Mouse (Mus musculus) c-Kit-negative CD71-positive TER-119-positive erythroid progenitor cells, embryonic 14.5 days (primary cell): ENCODE data around the gene Mgmt.

ENCODE experiments used
- DNase-seq: peaks from one replicate; pipeline ENCODE4 v3.0.0-alpha.2; 2013; ENCODE audit warnings: low read depth, low spot score

Mgmt gene

GRCm38 (mm10) chr7:136894106-136894986 is at the start of gene Mgmt:
Gene Mgmt, plus strand, starts transcription at chr7:136894614.
- peak; percentile 53 for DNase-seq

- no peak for DNase-seq
Observed at GRCm38 (mm10) chr7:136844835-136845234, 49.6 kb upstream of the Mgmt start.

- no peak for DNase-seq
Observed at GRCm38 (mm10) chr7:136845321-136845720, 49.1 kb upstream of the Mgmt start.

- no peak for DNase-seq
Observed at GRCm38 (mm10) chr7:136846086-136846620, 48.3 kb upstream of the Mgmt start.

- DNase-seq, result no peak
Observed at GRCm38 (mm10) chr7:136847601-136848000, 46.8 kb upstream of the Mgmt start.

DNA sequence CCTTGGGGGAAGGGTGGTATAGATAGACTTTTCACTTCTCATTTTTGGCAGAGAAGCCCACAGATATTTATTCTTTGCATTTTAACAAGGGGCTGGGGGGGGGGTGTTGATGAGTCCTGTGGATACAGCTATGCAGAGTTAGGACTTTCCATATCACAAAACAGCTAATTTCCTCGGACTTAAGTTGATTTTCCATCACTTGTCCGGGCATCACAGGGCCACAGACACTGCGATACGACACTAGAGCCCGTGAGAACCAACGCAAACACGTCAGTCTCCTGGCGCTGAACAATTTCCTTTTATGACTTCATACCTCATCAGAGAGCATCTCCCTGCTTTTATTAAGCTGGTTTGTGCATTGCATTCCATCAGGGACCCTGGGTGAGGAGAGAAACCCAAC is 45.7 kb upstream of the Mgmt start:
- DNase-seq, result no peak

DNA sequence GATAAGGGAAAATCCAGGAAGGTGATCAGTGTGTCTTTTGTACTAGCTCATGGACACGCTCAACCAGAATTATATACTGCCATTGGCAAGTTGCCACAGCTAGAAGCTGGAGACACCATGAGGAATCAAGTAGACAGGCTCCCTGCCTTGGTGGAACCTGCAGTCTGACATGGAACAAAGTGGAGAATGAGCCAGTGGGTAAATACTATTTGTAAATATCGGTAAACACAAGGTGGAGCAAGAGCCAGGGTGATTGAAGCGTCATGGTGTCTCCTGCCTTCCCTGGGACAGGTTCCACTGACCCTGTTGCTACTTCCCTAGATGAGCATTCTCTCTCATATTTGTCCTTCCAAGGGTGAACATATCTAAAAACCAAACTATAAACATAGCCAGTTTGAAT is 44.6 kb upstream of the Mgmt start:
- no peak for DNase-seq

- no peak for DNase-seq
Observed at GRCm38 (mm10) chr7:136850339-136850738, 44.1 kb upstream of the Mgmt start.

DNA sequence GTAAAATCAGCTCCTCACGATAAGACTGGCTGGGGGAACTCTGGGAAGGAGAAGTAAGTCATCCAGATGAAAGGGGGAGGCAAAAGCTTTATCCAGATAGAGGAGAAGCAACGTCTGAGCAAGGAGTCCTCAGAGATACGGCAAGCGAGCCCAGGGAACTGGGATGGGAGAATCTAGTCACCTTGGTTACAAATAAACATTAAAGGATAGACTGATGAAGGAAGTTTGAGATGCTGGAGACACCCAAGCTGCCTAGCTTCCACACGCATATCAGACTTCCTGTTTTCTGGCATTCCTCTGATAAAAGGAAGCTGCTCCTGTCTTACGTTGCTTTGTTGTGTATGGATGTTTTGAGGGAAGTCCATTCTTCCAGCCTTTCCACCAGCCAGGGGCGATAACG is 42.5 kb upstream of the Mgmt start:
- no peak for DNase-seq

- no peak for DNase-seq
Observed at GRCm38 (mm10) chr7:136852721-136853120, 41.7 kb upstream of the Mgmt start.

- DNase-seq, result no peak
Observed at GRCm38 (mm10) chr7:136864677-136865463, 29.5 kb upstream of the Mgmt start.

DNA sequence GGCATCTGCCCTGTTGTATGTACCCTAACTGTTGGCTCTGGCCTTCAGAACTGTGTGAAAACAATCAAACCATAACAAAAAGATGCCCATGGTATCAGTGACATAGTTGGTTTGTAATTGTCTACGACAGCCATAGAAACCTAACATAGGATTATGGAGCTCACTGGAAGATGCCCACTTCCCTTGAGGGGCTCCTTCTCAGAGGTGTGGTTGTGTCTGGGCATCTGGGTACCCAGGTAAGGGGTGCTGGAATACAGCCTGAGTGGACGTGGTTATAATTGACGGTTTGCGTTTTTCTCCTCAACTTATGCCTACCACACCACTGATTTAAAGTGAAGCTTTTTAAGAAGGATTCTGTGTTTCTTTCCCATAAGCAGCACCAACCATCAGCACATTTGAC is 28.5 kb upstream of the Mgmt start:
- DNase-seq, result no peak

DNA sequence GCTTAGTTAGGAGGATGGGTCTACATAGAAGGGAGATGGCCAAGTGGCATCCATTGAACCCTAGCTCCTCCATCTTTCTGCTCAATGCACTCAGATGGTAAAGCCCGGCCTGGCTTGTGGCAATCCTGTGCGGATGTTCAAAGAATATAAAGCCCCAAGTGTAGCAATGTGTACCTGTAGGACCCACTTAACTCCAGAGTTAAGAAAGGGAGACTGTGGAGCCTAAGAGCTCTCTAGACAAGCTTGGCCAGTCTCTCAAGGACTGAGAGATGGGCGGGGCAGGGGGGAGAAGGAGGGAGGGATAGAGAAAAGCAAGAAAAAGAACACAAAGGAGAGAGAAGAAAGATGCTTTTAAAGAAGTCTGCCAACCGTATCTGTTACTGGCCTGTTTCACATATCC is 27.9 kb upstream of the Mgmt start:
- DNase-seq, result no peak

DNA sequence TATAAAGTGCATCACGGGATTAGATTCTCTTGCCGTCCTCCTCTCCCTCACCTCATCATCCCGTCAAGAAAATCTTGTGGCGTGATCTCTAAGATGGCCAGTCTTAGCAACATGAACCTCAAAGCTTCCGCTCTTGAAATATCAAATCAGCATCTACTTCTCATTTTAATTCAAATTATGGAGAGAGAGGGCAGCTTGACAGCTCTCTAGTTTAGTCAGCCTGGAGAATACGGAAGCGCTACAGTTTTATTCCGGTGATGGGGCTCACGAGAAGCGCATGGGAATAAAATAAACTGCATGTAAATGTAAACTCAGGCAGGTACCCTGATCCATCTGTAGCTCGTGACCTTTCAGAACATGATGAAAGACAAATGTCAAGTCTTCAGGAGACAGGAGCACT is 22.9 kb upstream of the Mgmt start:
- no peak for DNase-seq

- DNase-seq, result no peak
Observed at GRCm38 (mm10) chr7:136872059-136872458, 22.4 kb upstream of the Mgmt start.

- no peak for DNase-seq
Observed at GRCm38 (mm10) chr7:136874396-136874795, 20.0 kb upstream of the Mgmt start.

DNA sequence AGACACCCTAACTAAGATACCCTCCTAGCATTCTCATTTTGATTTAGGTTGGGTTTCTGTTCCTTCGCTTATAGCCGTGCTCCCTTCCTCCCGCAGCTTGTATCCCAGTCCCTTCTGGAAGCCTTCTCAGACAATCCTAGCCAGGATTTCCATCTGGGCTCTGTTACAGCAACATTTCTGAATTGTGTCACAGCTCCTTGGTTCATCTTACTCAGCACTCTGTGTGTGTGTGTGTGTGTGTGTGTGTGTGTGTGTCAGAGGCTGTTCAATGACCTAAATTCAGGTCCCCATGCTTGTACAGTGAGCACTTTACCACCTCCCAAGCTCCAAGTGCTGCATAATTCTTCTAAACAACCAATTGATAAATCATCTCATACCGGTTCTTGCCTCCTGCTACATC is 14.0 kb upstream of the Mgmt start:
- DNase-seq, result no peak

- no peak for DNase-seq
Observed at GRCm38 (mm10) chr7:136888161-136888560, 6.3 kb upstream of the Mgmt start.

GRCm38 (mm10) chr7:136895356-136895755 is 942 bp downstream of the Mgmt start:
- DNase-seq, result no peak

DNA sequence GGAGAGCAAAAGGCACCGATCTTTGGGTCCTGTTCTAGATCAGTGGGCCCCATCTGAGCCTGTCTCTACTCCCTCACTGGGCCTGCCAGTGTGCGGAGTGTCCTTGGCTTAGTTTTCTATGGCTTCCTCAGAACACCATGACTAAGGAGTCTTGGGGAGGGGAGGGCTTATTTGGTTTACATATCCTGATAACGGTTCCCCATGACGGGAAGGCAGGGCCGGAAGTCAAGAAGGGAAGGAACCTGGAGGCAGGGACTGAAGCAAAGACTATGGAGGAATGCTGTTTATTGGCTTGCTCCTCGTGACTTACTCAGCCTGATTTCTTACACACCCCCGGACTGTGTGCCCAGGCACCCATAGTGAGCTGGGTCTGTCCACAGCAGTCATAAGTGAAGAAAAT is 1.4 kb downstream of the Mgmt start:
- DNase-seq, result no peak

GRCm38 (mm10) chr7:136897481-136897880 is 3.1 kb downstream of the Mgmt start:
- DNase-seq, result no peak

DNA sequence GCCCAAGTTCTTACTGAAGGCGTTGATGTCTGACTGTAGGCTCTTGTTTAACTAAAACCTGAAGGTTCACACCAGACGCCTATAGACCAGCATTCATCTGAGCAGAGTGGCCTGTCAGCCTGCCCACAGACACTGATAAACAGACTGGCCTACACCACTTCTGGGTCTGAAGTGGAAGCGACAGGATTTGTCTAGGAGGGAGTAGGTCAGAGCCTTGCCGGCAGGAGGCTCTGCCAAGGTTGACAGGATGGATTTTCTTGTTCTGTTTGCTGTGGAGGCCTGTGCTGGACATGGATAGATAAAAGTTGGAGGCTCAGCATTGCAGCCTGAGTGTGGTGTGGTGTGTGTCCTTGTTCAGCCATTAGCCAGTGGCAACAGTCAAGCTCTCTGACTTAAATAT is 3.6 kb downstream of the Mgmt start:
- no peak for DNase-seq
